Mouse (Mus musculus): Measurements from ENCODE around the gene Ppp1r3g. TPM values are rescaled to one million over a fixed set of nuclear protein-coding genes. Genes with fewer than 3 reads are reported as not detected.

Gene Ppp1r3g
- polyA plus RNA-seq (2012; ENCODE audit: low replicate concordance) = not detected in 2 replicates

GRCm38 (mm10) chr13:35958539-35958938 is at the start of gene Ppp1r3g:
Gene Ppp1r3g (plus strand): TSS chr13:35958839.

Other genes starting within 250 kb of the Ppp1r3g start
- gene Rpp40, start 52.5 kb upstream of the Ppp1r3g start, polyA plus RNA-seq (2012; ENCODE audit: low replicate concordance) = 8.0 and 10.7 TPM in 2 replicates
- 18.5 and 25.9 TPM in 2 replicates for gene Fars2, start 158.6 kb downstream of the Ppp1r3g start, polyA plus RNA-seq (2012; ENCODE audit: low replicate concordance)
- gene Lyrm4, start 158.7 kb downstream of the Ppp1r3g start, polyA plus RNA-seq (2012; ENCODE audit: low replicate concordance) = 2.7 and 2.9 TPM in 2 replicates

Data from hematopoietic multipotent progenitor cell, adult 10-12 weeks (in vitro differentiated cells).